Mouse (Mus musculus): Measurements from ENCODE around the gene Med26. TPM values are rescaled to one million over a fixed set of nuclear protein-coding genes. Genes with fewer than 3 reads are reported as not detected.
A peak's percentile ranks its signal among the peaks of the same experiment; 100 is the strongest.

Gene Med26
- polyA plus RNA-seq, 1 experiment from 2014 or later, result 12.7 TPM

DNA sequence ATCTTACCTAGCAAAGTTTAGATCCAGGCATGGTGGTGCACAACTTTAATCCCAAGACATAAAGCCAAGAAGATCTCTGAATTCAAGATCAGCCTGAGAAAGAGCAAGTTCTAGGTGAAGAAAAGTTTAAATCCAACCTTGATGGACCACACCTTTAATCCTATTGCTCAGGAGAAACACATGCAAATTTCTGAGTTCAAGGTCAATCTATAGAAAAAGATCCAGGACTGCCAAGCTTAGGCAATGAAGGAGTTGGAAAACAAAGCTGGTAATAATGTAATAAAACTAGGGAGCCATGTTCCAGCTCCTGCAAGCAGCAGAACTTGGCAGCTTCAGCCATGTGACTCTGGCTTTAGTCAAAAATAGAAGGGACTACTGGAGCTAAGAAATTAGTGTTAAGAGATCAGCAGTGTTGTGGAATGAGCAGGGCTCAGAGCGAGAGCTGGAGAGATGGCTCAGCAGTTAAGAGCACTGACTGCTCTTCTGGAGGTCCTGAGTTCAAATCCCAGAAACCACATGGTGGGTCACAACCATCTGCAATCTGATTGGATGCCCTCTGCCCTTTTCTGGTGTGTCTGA lies 13.1 kb upstream of the Med26 start:
- Histone ChIP-seq H3K4me2 (ENCODE audit: low read depth, low read length) (no peak overlapping the region), H3K9ac (ENCODE audit: low read length) (no peak overlapping the region), H3K27me3 (ENCODE audit: control insufficient read depth, insufficient read depth, low read length) (no peaks in the 10 kb centered on the region), H3K36me3 (ENCODE audit: control insufficient read depth, insufficient read depth) (peaks cover 25% of the 10 kb centered on the region), H3K9me3 (replicated peaks; ENCODE audit: control insufficient read depth, low read length) (no peaks in the 10 kb centered on the region), H3K4me3 (ENCODE audit: low read length) (no peak overlapping the region), H3K27ac (ENCODE audit: low read length) (peak overlapping the region; percentile 50), H3K4me1 (ENCODE audit: control insufficient read depth, insufficient read depth, low read length) (peaks cover 18% of the 10 kb centered on the region)
- ATAC-seq (replicated peaks; ENCODE audit: extremely low read depth, insufficient read depth, low FRiP score), result peak; percentile 25; the same call in 1 of the 2 replicates
- WGBS, result 46% methylated on average over 1 of the region's 1 CpGs

GRCm38 (mm10) chr8:72555770-72556169 lies 7.7 kb upstream of the Med26 start:
- no peak for ATAC-seq (replicated peaks; ENCODE audit: extremely low read depth, insufficient read depth, low FRiP score)
- 46% methylated on average over 4 of the region's 4 CpGs for WGBS

DNA sequence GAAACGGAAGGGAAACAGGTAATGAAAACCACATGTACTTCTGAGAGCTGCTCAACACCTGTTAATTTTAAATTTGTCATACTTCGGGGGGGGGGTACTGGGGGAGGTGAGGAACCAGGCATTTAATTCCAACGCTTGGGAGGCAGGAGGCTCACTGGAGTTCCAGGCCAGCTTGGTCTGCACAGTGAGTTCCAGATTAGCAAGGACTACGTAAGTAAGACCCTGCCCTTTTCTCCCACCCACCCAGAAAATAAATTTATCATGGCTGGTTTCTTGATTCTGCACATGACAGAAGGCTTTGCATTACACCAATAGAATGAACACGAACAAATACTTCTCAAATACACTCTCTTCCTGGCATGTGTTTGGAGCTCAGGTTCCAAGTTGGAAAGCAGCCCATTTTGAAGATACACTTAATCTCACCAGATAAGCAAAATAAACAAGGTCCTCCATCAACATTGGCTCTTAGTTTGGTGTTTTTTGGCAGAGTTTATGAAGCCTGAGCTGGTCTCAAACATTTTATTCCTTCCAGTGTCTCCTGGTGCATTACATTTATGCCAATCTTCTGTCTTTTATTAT lies 1.3 kb upstream of the Med26 start:
- peak overlapping the region; percentile 83 for H3K4me3 ChIP-seq (ENCODE audit: low read length)
- no peak for ATAC-seq (replicated peaks; ENCODE audit: extremely low read depth, insufficient read depth, low FRiP score)
- 2% methylated on average over 5 of the region's 5 CpGs for WGBS
- H3K4me1 ChIP-seq (ENCODE audit: control insufficient read depth, insufficient read depth, low read length), result peaks cover 19% of the 10 kb centered on the region
- H3K9me3 ChIP-seq (replicated peaks; ENCODE audit: control insufficient read depth, low read length), result no peaks in the 10 kb centered on the region
- H3K27me3 ChIP-seq (ENCODE audit: control insufficient read depth, insufficient read depth, low read length), result no peaks in the 10 kb centered on the region
- H3K36me3 ChIP-seq (ENCODE audit: control insufficient read depth, insufficient read depth), result no peaks in the 10 kb centered on the region; the same call in 1 of the 2 replicates
- peak overlapping the region; percentile 84 for H3K4me2 ChIP-seq (ENCODE audit: low read depth, low read length)
- H3K27ac ChIP-seq (ENCODE audit: low read length), result peak overlapping the region; percentile 98
- H3K9ac ChIP-seq (ENCODE audit: low read length), result peak overlapping the region; percentile 87

More at GRCm38 (mm10) chr8:72555770-72556169, 7.7 kb upstream of the Med26 start:
- no peak overlapping the region for H3K9ac ChIP-seq (ENCODE audit: low read length)
- no peak overlapping the region for H3K27ac ChIP-seq (ENCODE audit: low read length)
- H3K27me3 ChIP-seq (ENCODE audit: control insufficient read depth, insufficient read depth, low read length), result no peaks in the 10 kb centered on the region
- H3K4me3 ChIP-seq (ENCODE audit: low read length), result no peak overlapping the region
- no peak overlapping the region for H3K4me2 ChIP-seq (ENCODE audit: low read depth, low read length)
- no peaks in the 10 kb centered on the region for H3K9me3 ChIP-seq (replicated peaks; ENCODE audit: control insufficient read depth, low read length)
- H3K4me1 ChIP-seq (ENCODE audit: control insufficient read depth, insufficient read depth, low read length), result no peaks in the 10 kb centered on the region
- H3K36me3 ChIP-seq (ENCODE audit: control insufficient read depth, insufficient read depth), result peaks cover 11% of the 10 kb centered on the region

- no peaks in the 10 kb centered on the region; the same call in 1 of the 2 replicates for H3K36me3 ChIP-seq (ENCODE audit: control insufficient read depth, insufficient read depth)
- peak overlapping the region; percentile 98 for H3K27ac ChIP-seq (ENCODE audit: low read length)
- peak overlapping the region; percentile 84 for H3K4me2 ChIP-seq (ENCODE audit: low read depth, low read length)
- peak overlapping the region; percentile 83 for H3K4me3 ChIP-seq (ENCODE audit: low read length)
- peak; percentile 56 for ATAC-seq (replicated peaks; ENCODE audit: extremely low read depth, insufficient read depth, low FRiP score)
- under 1% methylated on average over 45 of the region's 45 CpGs for WGBS
- H3K9ac ChIP-seq (ENCODE audit: low read length), result peak overlapping the region; percentile 87
- H3K4me1 ChIP-seq (ENCODE audit: control insufficient read depth, insufficient read depth, low read length), result peaks cover 19% of the 10 kb centered on the region
- no peaks in the 10 kb centered on the region for H3K27me3 ChIP-seq (ENCODE audit: control insufficient read depth, insufficient read depth, low read length)
- no peaks in the 10 kb centered on the region for H3K9me3 ChIP-seq (replicated peaks; ENCODE audit: control insufficient read depth, low read length)
Measured at GRCm38 (mm10) chr8:72548644-72549313, 709 bp upstream of the Med26 start.

DNA sequence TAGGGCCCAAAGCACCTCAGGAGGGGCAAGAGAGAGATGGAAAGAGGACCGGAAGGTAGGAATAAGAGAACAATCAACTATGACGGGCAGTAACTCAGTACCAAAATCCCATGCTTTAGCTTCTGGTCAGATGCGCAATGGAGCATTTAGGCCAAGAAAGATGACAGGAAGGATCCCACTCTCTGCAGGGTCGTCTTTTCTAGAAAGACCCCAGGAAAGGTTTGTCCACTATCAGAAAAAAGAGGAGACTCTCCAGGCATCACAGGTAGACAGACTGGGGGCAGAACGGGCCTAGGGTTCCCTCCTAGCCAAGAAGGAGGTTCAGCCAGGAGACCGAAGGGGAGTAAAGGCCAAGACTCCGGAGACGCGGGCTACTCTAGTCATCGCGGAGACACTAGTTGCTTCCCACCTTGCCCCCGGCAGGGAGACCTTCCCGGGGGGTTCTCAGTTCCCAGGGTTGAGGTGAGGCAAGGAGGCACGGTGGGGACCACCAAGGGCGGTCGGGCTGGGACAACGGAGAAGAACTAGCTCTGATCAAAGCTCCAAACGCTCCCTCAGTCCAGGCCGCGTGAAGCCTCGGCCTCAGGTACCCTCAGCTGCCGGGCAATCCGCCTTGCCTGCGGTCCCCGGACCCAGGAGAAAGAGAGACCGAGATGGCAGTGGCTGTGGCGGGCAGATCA lies 808 bp downstream of the Med26 start:
- no peaks in the 10 kb centered on the region for H3K9me3 ChIP-seq (replicated peaks; ENCODE audit: control insufficient read depth, low read length)
- no peaks in the 10 kb centered on the region for H3K27me3 ChIP-seq (ENCODE audit: control insufficient read depth, insufficient read depth, low read length)
- 2% methylated on average over 27 of the region's 27 CpGs for WGBS
- H3K4me3 ChIP-seq (ENCODE audit: low read length), result peak overlapping the region; percentile 83
- no peak for ATAC-seq (replicated peaks; ENCODE audit: extremely low read depth, insufficient read depth, low FRiP score)
- peak overlapping the region; percentile 93 for H3K9ac ChIP-seq (ENCODE audit: low read length)
- H3K4me1 ChIP-seq (ENCODE audit: control insufficient read depth, insufficient read depth, low read length), result peaks cover 19% of the 10 kb centered on the region
- peak overlapping the region; percentile 85 for H3K4me2 ChIP-seq (ENCODE audit: low read depth, low read length)
- peak overlapping the region; percentile 65; the same call in 1 of the 2 replicates for H3K27ac ChIP-seq (ENCODE audit: low read length)
- H3K36me3 ChIP-seq (ENCODE audit: control insufficient read depth, insufficient read depth), result no peaks in the 10 kb centered on the region

DNA sequence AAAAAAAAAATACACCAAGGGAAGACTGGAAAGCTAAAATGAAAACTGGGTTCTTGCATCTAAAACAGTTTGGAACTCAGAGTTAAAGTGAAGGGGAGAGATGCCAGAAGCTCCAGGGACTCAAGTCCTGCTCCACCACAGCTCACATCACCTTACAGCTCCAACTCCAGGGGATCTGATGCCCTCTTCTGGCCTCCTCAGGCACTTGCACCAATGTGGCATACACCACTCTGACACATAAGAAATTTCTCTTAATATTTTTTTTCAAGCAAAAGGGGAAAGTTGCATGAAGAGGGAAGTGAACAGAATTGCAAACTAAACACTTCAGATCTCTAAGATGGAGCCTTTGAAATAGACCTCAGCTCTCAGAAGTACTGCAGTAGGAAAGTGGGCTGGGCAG lies 8.8 kb downstream of the Med26 start:
- H3K36me3 ChIP-seq (ENCODE audit: control insufficient read depth, insufficient read depth), result no peaks in the 10 kb centered on the region
- H3K9me3 ChIP-seq (replicated peaks; ENCODE audit: control insufficient read depth, low read length), result no peaks in the 10 kb centered on the region
- ATAC-seq (replicated peaks; ENCODE audit: extremely low read depth, insufficient read depth, low FRiP score), result no peak
- H3K4me3 ChIP-seq (ENCODE audit: low read length), result no peak overlapping the region
- peaks cover 4% of the 10 kb centered on the region for H3K4me1 ChIP-seq (ENCODE audit: control insufficient read depth, insufficient read depth, low read length)
- H3K9ac ChIP-seq (ENCODE audit: low read length), result no peak overlapping the region
- H3K27me3 ChIP-seq (ENCODE audit: control insufficient read depth, insufficient read depth, low read length), result no peaks in the 10 kb centered on the region
- H3K27ac ChIP-seq (ENCODE audit: low read length), result no peak overlapping the region
- H3K4me2 ChIP-seq (ENCODE audit: low read depth, low read length), result no peak overlapping the region

DNA sequence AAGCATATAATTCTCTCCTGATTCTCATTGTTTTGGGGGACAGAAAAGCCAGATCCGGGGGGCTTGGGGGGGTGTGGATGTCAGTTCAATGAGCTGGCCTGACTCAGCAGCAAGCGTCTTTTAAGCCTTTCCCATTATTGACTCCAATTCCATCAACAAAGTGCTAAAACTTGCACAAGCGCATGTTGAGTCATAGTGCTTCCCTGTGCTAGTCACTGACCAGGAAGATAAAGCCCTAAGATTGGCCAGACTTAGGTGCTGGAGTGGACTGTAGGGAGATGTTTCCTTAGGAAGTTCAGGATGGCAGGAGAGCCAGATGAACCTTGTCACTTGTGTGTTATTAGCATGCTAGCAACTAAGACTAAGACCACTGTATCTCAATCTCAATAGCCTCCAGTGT lies 13.2 kb downstream of the Med26 start:
- Histone ChIP-seq H3K4me1 (ENCODE audit: control insufficient read depth, insufficient read depth, low read length) (peaks cover 4% of the 10 kb centered on the region), H3K9me3 (replicated peaks; ENCODE audit: control insufficient read depth, low read length) (no peaks in the 10 kb centered on the region), H3K4me2 (ENCODE audit: low read depth, low read length) (no peak overlapping the region), H3K36me3 (ENCODE audit: control insufficient read depth, insufficient read depth) (no peaks in the 10 kb centered on the region), H3K27me3 (ENCODE audit: control insufficient read depth, insufficient read depth, low read length) (no peaks in the 10 kb centered on the region), H3K27ac (ENCODE audit: low read length) (no peak overlapping the region), H3K4me3 (ENCODE audit: low read length) (no peak overlapping the region), H3K9ac (ENCODE audit: low read length) (no peak overlapping the region)
- ATAC-seq (replicated peaks; ENCODE audit: extremely low read depth, insufficient read depth, low FRiP score), result no peak
- WGBS, result 84% methylated on average over 3 of the region's 3 CpGs

- ATAC-seq (replicated peaks; ENCODE audit: extremely low read depth, insufficient read depth, low FRiP score), result no peak
- Histone ChIP-seq H3K9me3 (replicated peaks; ENCODE audit: control insufficient read depth, low read length) (no peaks in the 10 kb centered on the region), H3K9ac (ENCODE audit: low read length) (no peak overlapping the region), H3K36me3 (ENCODE audit: control insufficient read depth, insufficient read depth) (no peaks in the 10 kb centered on the region), H3K27me3 (ENCODE audit: control insufficient read depth, insufficient read depth, low read length) (no peaks in the 10 kb centered on the region), H3K4me1 (ENCODE audit: control insufficient read depth, insufficient read depth, low read length) (peaks cover 3% of the 10 kb centered on the region), H3K4me3 (ENCODE audit: low read length) (no peak overlapping the region), H3K4me2 (ENCODE audit: low read depth, low read length) (no peak overlapping the region), H3K27ac (ENCODE audit: low read length) (no peak overlapping the region)
- 71% methylated on average over 1 of the region's 1 CpGs for WGBS
Measured at GRCm38 (mm10) chr8:72532103-72532502, 16.0 kb downstream of the Med26 start.

GRCm38 (mm10) chr8:72521888-72522287 lies 26.2 kb downstream of the Med26 start:
- no peaks in the 10 kb centered on the region for H3K27me3 ChIP-seq (ENCODE audit: control insufficient read depth, insufficient read depth, low read length)

More at GRCm38 (mm10) chr8:72521888-72522287, 26.2 kb downstream of the Med26 start:
- Histone ChIP-seq H3K4me1 (ENCODE audit: control insufficient read depth, insufficient read depth, low read length) (peaks cover 15% of the 10 kb centered on the region), H3K36me3 (ENCODE audit: control insufficient read depth, insufficient read depth) (peaks cover 4% of the 10 kb centered on the region; the same call in 1 of the 2 replicates), H3K9me3 (replicated peaks; ENCODE audit: control insufficient read depth, low read length) (0 out of 2 replicates have a peak, but pooled peaks cover 6% of the 10 kb centered on the region), H3K4me2 (ENCODE audit: low read depth, low read length) (no peak overlapping the region), H3K4me3 (ENCODE audit: low read length) (no peak overlapping the region), H3K27ac (ENCODE audit: low read length) (no peak overlapping the region), H3K9ac (ENCODE audit: low read length) (no peak overlapping the region)
- no peak for ATAC-seq (replicated peaks; ENCODE audit: extremely low read depth, insufficient read depth, low FRiP score)
